Mouse (Mus musculus): Measurements from ENCODE around the gene Cpd.

- TF ChIP-seq CTCF (IDR thresholded peaks at IDR 0.05; ENCODE audit: low read depth, low read length): no peak
- no peak for TF ChIP-seq POLR2A (IDR thresholded peaks at IDR 0.05; ENCODE audit: borderline replicate concordance, low read depth, low read length)
These were observed 46.2 kb upstream of the Cpd start for GRCm38 (mm10) chr11:76892972-76893371.

Data from bone marrow macrophage, adult 2 months (primary cell).